ENCODE assay signal across 1 mouse cellular context in the genomic region with DNA sequence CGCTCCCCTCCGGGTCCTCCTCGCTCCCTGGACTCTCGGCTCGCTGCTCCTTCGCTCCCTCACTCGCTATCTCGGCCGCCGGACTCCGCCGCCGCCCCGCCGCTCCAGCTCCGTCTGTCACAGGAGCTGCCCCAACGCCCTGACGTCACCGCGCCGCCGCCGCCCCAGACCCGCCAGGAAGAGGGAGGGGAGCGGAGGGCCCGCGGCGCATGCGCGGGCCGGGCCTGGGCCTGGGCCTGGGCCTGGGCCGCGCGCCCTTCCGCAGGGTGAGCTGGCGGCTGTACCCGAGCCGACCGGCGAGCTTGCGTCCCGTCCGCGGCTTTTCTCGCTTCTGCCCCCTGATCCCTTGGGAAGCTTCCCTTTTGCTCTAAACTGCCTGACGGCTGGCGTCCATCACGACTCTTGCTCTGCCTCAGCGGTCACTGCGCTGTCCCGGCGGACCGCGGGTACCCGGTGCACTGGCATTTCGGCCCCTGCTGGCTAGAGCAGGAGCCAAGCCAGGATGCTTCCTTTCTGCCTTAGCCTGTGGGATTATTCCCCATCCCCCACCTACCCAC.
TF ChIP-seq lines count a peak whose summit lies in the region.

Gene Pafah1b1, minus strand, starts transcription at position 436 of the 557 bp plus-strand sequence.

TF ChIP-seq in CH12.LX, 34 proteins besides CTCF, POLR2A, EP300 and RAD21 (continued from another document):
- TF ChIP-seq CHD1 (IDR thresholded peaks at IDR 0.05; ENCODE audit: low read depth, low read length) (no peak), USF1 (IDR thresholded peaks at IDR 0.05; ENCODE audit: low read depth, low read length) (no peak), SIN3A (IDR thresholded peaks at IDR 0.05; ENCODE audit: low read length) (no peak), KAT2A (IDR thresholded peaks at IDR 0.05; ENCODE audit: insufficient replicate concordance, low read length) (peak; percentile 78; the same call in 1 of the 2 replicates), ZKSCAN1 (IDR thresholded peaks at IDR 0.05; ENCODE audit: borderline replicate concordance, low read depth, low read length) (no peak; the same call in 1 of the 2 replicates), ELF1 (IDR thresholded peaks at IDR 0.05; ENCODE audit: low read depth, low read length) (peak; percentile 88), CHD2 (IDR thresholded peaks at IDR 0.05; ENCODE audit: low read length) (no peak; the same call in 1 of the 2 replicates), E2F4 (IDR thresholded peaks at IDR 0.05; ENCODE audit: insufficient replicate concordance, low read depth, low read length) (no peak), TCF12 (IDR thresholded peaks at IDR 0.05; ENCODE audit: low read depth, low read length) (peak; percentile 91), JUND (conservative IDR thresholded peaks at IDR 0.05; ENCODE audit: low read depth, low read length) (no peak), UBTF (IDR thresholded peaks at IDR 0.05; ENCODE audit: low read depth, low read length) (peak; percentile 47; the same call in 1 of the 2 replicates), BHLHE40 (IDR thresholded peaks at IDR 0.05; ENCODE audit: low read depth, low read length) (no peak), PAX5 (IDR thresholded peaks at IDR 0.05; ENCODE audit: low read length) (no peak), POLR2AphosphoS2 (IDR thresholded peaks at IDR 0.05; ENCODE audit: low read depth, low read length) (peak; percentile 90), RCOR1 (conservative IDR thresholded peaks at IDR 0.05; ENCODE audit: low read depth, low read length) (no peak), GABPA (IDR thresholded peaks at IDR 0.05; ENCODE audit: insufficient replicate concordance, low read depth, low read length) (no peak), MAFK (IDR thresholded peaks at IDR 0.05; ENCODE audit: insufficient replicate concordance, low read length) (no peak), ZC3H11A (IDR thresholded peaks at IDR 0.05; ENCODE audit: low read depth, low read length) (no peak), IRF4 (IDR thresholded peaks at IDR 0.05; ENCODE audit: low read depth, low read length) (no peak), MAX (IDR thresholded peaks at IDR 0.05; ENCODE audit: low read length) (no peak), ZNF384 (IDR thresholded peaks at IDR 0.05; ENCODE audit: low read depth, low read length) (no peak), ETS1 (conservative IDR thresholded peaks at IDR 0.05; ENCODE audit: low read depth, low read length) (no peak), MAZ (IDR thresholded peaks at IDR 0.05; ENCODE audit: low read depth, low read length) (0 out of 2 replicates have a peak, but pooled peaks have one; percentile 5), ZMIZ1 (IDR thresholded peaks at IDR 0.05; ENCODE audit: low read depth, low read length) (peak; percentile 92), HCFC1 (IDR thresholded peaks at IDR 0.05; ENCODE audit: low read depth, low read length) (peak; percentile 61; the same call in 1 of the 2 replicates), MYC (IDR thresholded peaks at IDR 0.05; ENCODE audit: low read depth, low read length) (no peak), USF2 (conservative IDR thresholded peaks at IDR 0.05; ENCODE audit: low read depth, low read length) (no peak), SMC3 (IDR thresholded peaks at IDR 0.05; ENCODE audit: low read depth, low read length) (no peak)
